Mouse (Mus musculus) small intestine, adult 2 months (tissue): ENCODE data around the gene Syne4.

Source experiments
- CTCF ChIP-seq: fragments of 200-500 bp; IDR thresholded peaks from 2 replicates; pipeline ENCODE4 v1.5.1; 2012; ENCODE audit warnings: low read depth, mild to moderate bottlenecking, control low read depth, inconsistent platforms, low read length, moderate library complexity, mixed read lengths; ENCODE audit not compliant: insufficient replicate concordance, insufficient read length; ENCODE audit errors: extremely low read depth
- POLR2A ChIP-seq: fragments of 200-500 bp; IDR thresholded peaks from 2 replicates; pipeline ENCODE4 v1.6.1; 2012; ENCODE audit warnings: low read depth, mild to moderate bottlenecking, control low read depth, inconsistent platforms, low read length, moderate library complexity

DNA sequence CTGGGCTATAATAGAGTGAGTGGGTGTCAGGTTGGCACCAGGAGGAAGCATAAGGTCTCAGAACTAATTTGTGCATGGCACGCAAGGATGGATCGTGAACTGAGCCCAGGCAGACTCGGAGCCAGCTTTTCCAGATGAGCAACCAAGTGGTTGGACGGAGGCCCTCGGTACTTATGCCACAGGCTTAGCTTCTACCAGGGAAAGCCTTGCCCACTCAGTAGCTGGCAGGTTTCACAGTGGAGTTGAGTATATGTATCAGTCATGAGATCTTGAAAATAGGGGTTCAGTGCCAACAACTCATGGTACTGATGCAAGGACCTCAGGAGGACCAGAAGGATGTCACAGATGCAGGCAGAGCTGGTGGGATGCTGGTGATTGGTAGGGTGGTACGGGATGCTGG lies 21.1 kb downstream of the Syne4 start:
- no peak for TF ChIP-seq POLR2A
- TF ChIP-seq CTCF, result no peak
